Mouse (Mus musculus): ENCODE measurements around the gene Ppil1.
"Not testable (repeated sequence)": the region's sequence is repeated elsewhere in the genome, so short reads cannot be mapped to it uniquely, and the experiment has no call there.

Gene Ppil1

GRCm38 (mm10) chr17:29251608-29252390 lies 12.2 kb downstream of the Ppil1 start:
- DNase-seq (ENCODE audit: low spot score in 2 of 2) = peak in 1 of 2 experiments; percentile 38

- DNase-seq (ENCODE audit: low spot score in 2 of 2) = not testable (repeated sequence)
Measured at GRCm38 (mm10) chr17:29251006-29251405, 13.0 kb downstream of the Ppil1 start.

GRCm38 (mm10) chr17:29249512-29249911 lies 14.5 kb downstream of the Ppil1 start:
- no peak for DNase-seq (ENCODE audit: low spot score in 2 of 2)

GRCm38 (mm10) chr17:29247881-29248280 lies 16.1 kb downstream of the Ppil1 start:
- DNase-seq (ENCODE audit: low spot score in 2 of 2) = no peak

GRCm38 (mm10) chr17:29246602-29247001 lies 17.4 kb downstream of the Ppil1 start:
- no peak for DNase-seq (ENCODE audit: low spot score in 2 of 2)

GRCm38 (mm10) chr17:29245725-29246124 lies 18.3 kb downstream of the Ppil1 start:
- DNase-seq (ENCODE audit: low spot score in 2 of 2) = peak in 1 of 2 experiments; percentile 29

- DNase-seq (ENCODE audit: low spot score in 2 of 2) = no peak
Measured at GRCm38 (mm10) chr17:29244912-29245311, 19.1 kb downstream of the Ppil1 start.

DNA sequence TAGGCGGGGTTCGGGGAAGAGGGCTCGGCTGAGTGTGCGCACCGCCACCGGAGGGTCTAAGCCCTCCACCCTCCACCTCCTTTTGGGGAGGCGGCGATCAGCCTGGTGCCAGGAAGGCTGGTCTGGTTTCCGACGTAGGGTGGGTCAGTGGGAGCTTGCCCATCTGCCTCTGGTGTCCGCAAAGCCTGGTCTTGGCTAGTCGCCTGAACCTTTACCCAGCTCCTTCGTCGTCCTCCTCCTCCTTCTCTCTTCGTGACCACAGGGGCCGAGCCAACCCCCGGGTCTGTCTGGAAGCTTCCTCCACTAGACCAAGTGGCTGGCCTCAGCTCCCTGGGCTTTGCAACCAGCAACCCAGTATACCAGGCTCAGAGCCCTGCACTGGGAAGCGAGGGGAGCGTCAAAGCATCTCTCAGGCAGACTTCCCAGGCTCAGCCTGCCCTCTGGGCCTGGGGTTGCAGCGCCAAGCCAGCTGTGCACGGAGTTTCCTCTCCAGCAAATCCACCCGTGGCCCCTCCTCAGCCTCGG lies 25.5 kb downstream of the Ppil1 start:
- no peak for DNase-seq (ENCODE audit: low spot score in 2 of 2)

GRCm38 (mm10) chr17:29237772-29238420 lies 26.1 kb downstream of the Ppil1 start, which contains the start of gene Cpne5:
Gene Cpne5, minus strand, starts transcription at chr17:29238167.
- peak; percentile 38 to 41 for DNase-seq (ENCODE audit: low spot score in 2 of 2)

GRCm38 (mm10) chr17:29237267-29237771 lies 26.7 kb downstream of the Ppil1 start:
- no peak for DNase-seq (ENCODE audit: low spot score in 2 of 2)

DNA sequence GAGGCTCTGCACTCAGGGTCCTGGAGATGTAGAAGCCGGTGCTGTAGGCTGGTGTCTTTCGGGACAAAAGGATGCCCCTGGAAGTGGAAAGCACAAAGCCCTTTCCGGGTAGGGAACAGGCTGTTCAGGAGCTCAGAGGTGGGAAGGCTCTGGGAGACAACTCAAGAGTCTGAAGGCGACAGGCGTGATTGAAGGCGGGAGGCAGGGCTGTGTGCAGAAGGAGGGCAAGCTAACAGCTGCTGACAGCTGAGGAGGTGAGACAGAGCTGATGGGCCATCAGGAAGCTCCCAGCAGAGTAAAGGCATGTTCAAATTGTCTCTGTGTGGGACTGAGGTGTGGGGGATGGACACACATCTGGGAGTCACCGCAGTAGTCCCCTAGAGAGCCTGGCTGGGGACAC lies 27.9 kb downstream of the Ppil1 start:
- DNase-seq (ENCODE audit: low spot score in 2 of 2) = no peak

- no peak for DNase-seq (ENCODE audit: low spot score in 2 of 2)
Measured at GRCm38 (mm10) chr17:29231109-29231508, 32.9 kb downstream of the Ppil1 start.

GRCm38 (mm10) chr17:29220631-29221030 lies 43.4 kb downstream of the Ppil1 start:
- DNase-seq (ENCODE audit: low spot score in 2 of 2) = no peak

GRCm38 (mm10) chr17:29218017-29218416 lies 46.0 kb downstream of the Ppil1 start:
- DNase-seq (ENCODE audit: low spot score in 2 of 2) = no peak

DNA sequence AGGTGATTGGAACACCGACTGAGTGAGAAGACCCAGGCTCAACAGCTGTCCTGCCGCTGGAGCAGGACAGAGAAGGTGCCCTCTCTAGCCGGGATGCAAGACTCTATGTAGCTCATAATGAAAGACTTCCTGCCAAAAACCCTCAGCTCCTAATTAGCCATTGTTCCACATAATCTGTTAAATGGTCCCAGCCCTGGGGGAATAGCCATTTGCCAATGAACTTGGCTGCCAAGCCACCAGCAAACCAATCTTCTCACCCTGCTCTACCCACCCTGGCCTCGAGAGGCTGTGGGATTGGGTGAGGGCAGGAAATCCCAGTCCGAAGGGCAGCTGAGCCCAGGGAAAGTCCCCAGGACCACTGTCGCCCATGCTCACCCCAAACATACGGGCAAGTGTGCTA lies 47.9 kb downstream of the Ppil1 start:
- DNase-seq (ENCODE audit: low spot score in 2 of 2) = no peak

DNA sequence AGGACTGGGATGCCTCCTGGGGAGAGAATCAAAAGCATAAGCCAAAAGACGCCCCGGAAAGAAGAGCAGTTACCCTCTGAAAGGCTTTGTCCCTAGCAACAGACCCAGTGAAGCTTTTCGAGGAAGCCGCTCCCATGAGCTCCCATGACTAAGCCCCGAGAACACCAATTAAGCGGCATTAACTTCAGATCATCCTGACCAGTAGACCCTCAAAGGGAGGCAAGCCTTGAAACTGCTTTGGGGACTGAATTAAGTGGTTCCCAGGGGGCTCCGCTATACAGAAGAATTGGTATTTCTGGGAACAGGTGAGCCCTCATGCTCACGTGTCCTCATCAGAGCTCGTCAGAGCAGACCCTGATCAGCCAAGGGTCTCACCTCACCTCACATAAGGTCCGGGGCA lies 49.3 kb downstream of the Ppil1 start:
- DNase-seq (ENCODE audit: low spot score in 2 of 2) = no peak

GRCm38 (mm10) chr17:29214193-29214456 lies 49.9 kb downstream of the Ppil1 start:
- no peak for DNase-seq (ENCODE audit: low spot score in 2 of 2)

GRCm38 (mm10) chr17:29213381-29214192 lies 50.4 kb downstream of the Ppil1 start:
- no peak for DNase-seq (ENCODE audit: low spot score in 2 of 2)

- DNase-seq (ENCODE audit: low spot score in 2 of 2) = no peak
Measured at GRCm38 (mm10) chr17:29211836-29212235, 52.1 kb downstream of the Ppil1 start.

GRCm38 (mm10) chr17:29210037-29210436 lies 53.9 kb downstream of the Ppil1 start:
- no peak for DNase-seq (ENCODE audit: low spot score in 2 of 2)

GRCm38 (mm10) chr17:29206052-29206451 lies 57.9 kb downstream of the Ppil1 start:
- no peak for DNase-seq (ENCODE audit: low spot score in 2 of 2)

- DNase-seq (ENCODE audit: low spot score in 2 of 2) = no peak
Measured at GRCm38 (mm10) chr17:29202604-29203003, 61.4 kb downstream of the Ppil1 start.
